Mouse (Mus musculus) stomach, embryonic 14.5 days (tissue): ENCODE results near the gene Zfp830. TPM values are rescaled to one million over a fixed set of nuclear protein-coding genes. Genes with fewer than 3 reads are reported as not detected.

Experiments
- ATAC-seq: fragments of 200-750 bp; cut with Nextera tagmentation; 2 replicates; pipeline ENCODE4 v1.8.0; 2017; ENCODE audit warnings: low read depth, moderate TSS enrichment; ENCODE audit not compliant: insufficient number of reproducible peaks, insufficient read depth, low FRiP score
- H3K27ac ChIP-seq: fragments of 300-500 bp; sonication (generic); 2 replicates; pipeline ENCODE4 v1.5.1; 2014; ENCODE audit warnings: mild to moderate bottlenecking, low read length, moderate library complexity, mixed read lengths
- H3K27me3 ChIP-seq: fragments of 300-500 bp; sonication (generic); 2 replicates; pipeline ENCODE4 v1.6.1; 2014; ENCODE audit warnings: low read length, control low read depth, mixed read lengths; ENCODE audit not compliant: control insufficient read depth, insufficient read depth
- H3K36me3 ChIP-seq: fragments of 300-500 bp; sonication (generic); 2 replicates; pipeline ENCODE4 v1.6.1; 2014; ENCODE audit warnings: mild to moderate bottlenecking, control low read depth, low read length, moderate library complexity, mixed read lengths; ENCODE audit not compliant: control insufficient read depth, insufficient read depth
- H3K4me1 ChIP-seq: fragments of 300-500 bp; sonication (generic); 2 replicates; pipeline ENCODE4 v1.6.1; 2014; ENCODE audit warnings: low read length, control low read depth, mixed read lengths; ENCODE audit not compliant: control insufficient read depth, insufficient read depth
- H3K4me2 ChIP-seq: fragments of 300-500 bp; sonication (generic); replicated peaks from 2 replicates; pipeline ENCODE4 v1.6.1; 2014; ENCODE audit warnings: low read depth, low read length, control low read depth
- H3K4me3 ChIP-seq: fragments of 300-500 bp; sonication (generic); 2 replicates; pipeline ENCODE4 v1.5.1; 2014; ENCODE audit warnings: low read depth, low read length, control low read depth
- H3K9ac ChIP-seq: fragments of 300-500 bp; sonication (generic); replicated peaks from 2 replicates; pipeline ENCODE4 v1.6.1; 2014; ENCODE audit warnings: low read depth, mild to moderate bottlenecking, control low read depth, low read length, moderate library complexity, mixed read lengths
- H3K9me3 ChIP-seq: fragments of 300-500 bp; sonication (generic); 2 replicates; pipeline ENCODE4 v1.6.1; 2016; ENCODE audit warnings: low read depth, low read length, control low read depth; ENCODE audit not compliant: control insufficient read depth
- WGBS: fragments of 180-500 bp; shearing (Covaris S2); extraction: QIAGEN DNeasy Blood & Tissue Kit; methylation state at CpG from one replicate; pipeline ENCODE4 v1.1.7; 2014; 5-methylcytosine and 5-hydroxymethylcytosine counted together
- polyA plus RNA-seq: library from polyadenylated mRNA; unstranded; fragments of >200 nt; fragmentation: Nextera tagmentation; extraction: Ambion mirVana; gene quantifications from 2 replicates; pipeline ENCODE4 v1.2.1, GENCODE M21; 2014

Zfp830 gene
- polyA plus RNA-seq, 1 experiment from 2014 or later = 34.2 TPM

DNA sequence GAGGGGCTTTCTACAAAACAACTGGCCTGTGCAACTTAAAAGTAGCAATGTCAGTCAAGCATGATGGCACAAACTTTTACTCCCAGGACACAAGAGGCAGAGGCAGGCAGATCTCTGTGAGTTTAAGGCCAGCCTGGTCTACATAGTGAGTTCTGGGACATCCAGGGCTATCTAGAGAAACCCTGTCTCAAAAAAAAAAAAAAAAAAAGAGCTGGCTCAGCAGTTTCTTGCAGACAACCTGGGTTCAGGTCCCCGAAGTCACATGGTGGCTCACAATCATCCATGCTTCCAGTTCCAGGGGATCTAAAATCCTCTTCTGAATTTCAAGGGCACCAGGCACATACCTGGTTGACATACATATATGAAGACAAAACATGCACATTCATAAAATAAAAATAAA is 8.2 kb upstream of the Zfp830 start:
- Histone ChIP-seq H3K4me3 (no peak overlapping the region), H3K27ac (no peak overlapping the region), H3K27me3 (no peaks in the 10 kb centered on the region), H3K4me2 (no peak overlapping the region), H3K9me3 (no peaks in the 10 kb centered on the region), H3K9ac (no peak overlapping the region), H3K4me1 (no peaks in the 10 kb centered on the region), H3K36me3 (no peaks in the 10 kb centered on the region)
- 83% methylated on average over 1 of the region's 1 CpGs for WGBS
- ATAC-seq = no peak

DNA sequence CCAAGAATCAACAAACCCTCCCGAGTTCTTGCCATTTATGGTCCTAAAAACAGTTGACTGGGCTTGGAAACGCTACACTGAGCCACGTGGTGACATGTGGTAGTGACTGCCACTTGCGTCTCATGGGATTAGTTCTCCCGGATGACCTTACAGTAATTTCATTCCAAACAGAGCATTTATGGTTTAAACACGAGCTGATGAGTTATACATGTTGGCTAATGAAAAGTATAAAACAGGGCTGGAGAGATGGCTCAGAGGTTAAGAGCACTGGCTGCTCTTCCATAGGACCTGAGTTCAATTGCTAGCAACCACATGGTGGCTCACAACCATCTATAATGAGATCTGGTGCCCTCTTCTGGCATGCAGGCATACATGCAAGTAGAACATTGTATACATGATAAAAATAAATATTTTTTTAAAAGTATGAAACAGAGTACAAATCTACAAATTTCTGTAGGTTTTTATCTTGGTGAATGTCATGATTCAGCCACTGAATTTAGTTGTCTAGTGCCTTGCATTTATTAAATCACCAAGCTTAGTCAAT is 1.8 kb upstream of the Zfp830 start:
- H3K9me3 ChIP-seq = no peaks in the 10 kb centered on the region
- no peak overlapping the region for H3K9ac ChIP-seq
- no peak overlapping the region for H3K4me3 ChIP-seq
- no peaks in the 10 kb centered on the region for H3K36me3 ChIP-seq
- no peaks in the 10 kb centered on the region for H3K27me3 ChIP-seq
- WGBS = 82% methylated on average over 6 of the region's 6 CpGs
- no peak overlapping the region for H3K27ac ChIP-seq
- no peak overlapping the region for H3K4me2 ChIP-seq
- no peak for ATAC-seq
- H3K4me1 ChIP-seq = peaks cover 18% of the 10 kb centered on the region

GRCm38 (mm10) chr11:82763261-82763660 is 884 bp upstream of the Zfp830 start:
- H3K36me3 ChIP-seq = no peaks in the 10 kb centered on the region
- H3K27ac ChIP-seq = peak overlapping the region; percentile 92; the same call in 1 of the 2 replicates
- WGBS = 11% methylated on average over 4 of the region's 4 CpGs
- peak overlapping the region; percentile 99 for H3K4me3 ChIP-seq
- H3K27me3 ChIP-seq = no peaks in the 10 kb centered on the region
- peak overlapping the region; percentile 96 for H3K4me2 ChIP-seq
- peak overlapping the region; percentile 80; the same call in 1 of the 2 replicates for H3K9ac ChIP-seq
- no peak for ATAC-seq
- no peaks in the 10 kb centered on the region for H3K9me3 ChIP-seq
- peaks cover 18% of the 10 kb centered on the region for H3K4me1 ChIP-seq

DNA sequence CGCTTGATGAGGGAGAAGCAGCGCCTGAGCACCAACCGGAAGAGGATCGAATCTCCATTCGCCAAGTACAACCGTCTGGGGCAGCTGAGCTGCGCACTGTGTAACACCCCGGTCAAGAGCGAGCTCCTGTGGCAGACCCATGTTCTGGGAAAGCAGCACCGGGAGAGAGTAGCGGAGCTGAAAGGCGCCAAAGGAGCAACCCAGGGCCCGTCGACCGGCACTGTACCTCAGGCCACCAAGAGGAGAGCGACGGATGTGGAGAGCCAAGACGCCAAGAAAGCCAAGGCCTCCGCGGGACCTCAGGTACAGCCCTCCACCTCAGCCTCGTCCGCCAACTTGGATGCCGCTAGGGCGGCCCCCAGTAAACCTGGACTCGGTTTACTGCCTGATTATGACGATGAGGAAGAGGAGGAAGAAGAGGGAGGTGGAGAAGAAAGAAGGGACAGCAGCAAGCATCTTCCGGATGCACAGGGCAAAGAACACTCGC is 336 bp downstream of the Zfp830 start:
- peak overlapping the region; percentile 99 for H3K4me3 ChIP-seq
- WGBS = under 1% methylated on average over 28 of the region's 28 CpGs
- ATAC-seq = peak; percentile 54; the same call in 1 of the 2 replicates
- no peaks in the 10 kb centered on the region; the same call in 1 of the 2 replicates for H3K36me3 ChIP-seq
- H3K9ac ChIP-seq = peak overlapping the region; percentile 80
- peak overlapping the region; percentile 92; the same call in 1 of the 2 replicates for H3K27ac ChIP-seq
- peaks cover 18% of the 10 kb centered on the region for H3K4me1 ChIP-seq
- peak overlapping the region; percentile 96 for H3K4me2 ChIP-seq
- H3K27me3 ChIP-seq = no peaks in the 10 kb centered on the region
- no peaks in the 10 kb centered on the region for H3K9me3 ChIP-seq

- Histone ChIP-seq H3K4me2 (peak overlapping the region; percentile 85), H3K9me3 (no peaks in the 10 kb centered on the region), H3K4me3 (peak overlapping the region; percentile 95), H3K9ac (peak overlapping the region; percentile 92), H3K27me3 (no peaks in the 10 kb centered on the region), H3K27ac (peak overlapping the region; percentile 21; the same call in 1 of the 2 replicates), H3K36me3 (peaks cover 13% of the 10 kb centered on the region), H3K4me1 (peaks cover 13% of the 10 kb centered on the region)
- 40% methylated on average over 5 of the region's 5 CpGs for WGBS
- ATAC-seq = no peak
Observed at GRCm38 (mm10) chr11:82780134-82780533, 16.0 kb downstream of the Zfp830 start.

DNA sequence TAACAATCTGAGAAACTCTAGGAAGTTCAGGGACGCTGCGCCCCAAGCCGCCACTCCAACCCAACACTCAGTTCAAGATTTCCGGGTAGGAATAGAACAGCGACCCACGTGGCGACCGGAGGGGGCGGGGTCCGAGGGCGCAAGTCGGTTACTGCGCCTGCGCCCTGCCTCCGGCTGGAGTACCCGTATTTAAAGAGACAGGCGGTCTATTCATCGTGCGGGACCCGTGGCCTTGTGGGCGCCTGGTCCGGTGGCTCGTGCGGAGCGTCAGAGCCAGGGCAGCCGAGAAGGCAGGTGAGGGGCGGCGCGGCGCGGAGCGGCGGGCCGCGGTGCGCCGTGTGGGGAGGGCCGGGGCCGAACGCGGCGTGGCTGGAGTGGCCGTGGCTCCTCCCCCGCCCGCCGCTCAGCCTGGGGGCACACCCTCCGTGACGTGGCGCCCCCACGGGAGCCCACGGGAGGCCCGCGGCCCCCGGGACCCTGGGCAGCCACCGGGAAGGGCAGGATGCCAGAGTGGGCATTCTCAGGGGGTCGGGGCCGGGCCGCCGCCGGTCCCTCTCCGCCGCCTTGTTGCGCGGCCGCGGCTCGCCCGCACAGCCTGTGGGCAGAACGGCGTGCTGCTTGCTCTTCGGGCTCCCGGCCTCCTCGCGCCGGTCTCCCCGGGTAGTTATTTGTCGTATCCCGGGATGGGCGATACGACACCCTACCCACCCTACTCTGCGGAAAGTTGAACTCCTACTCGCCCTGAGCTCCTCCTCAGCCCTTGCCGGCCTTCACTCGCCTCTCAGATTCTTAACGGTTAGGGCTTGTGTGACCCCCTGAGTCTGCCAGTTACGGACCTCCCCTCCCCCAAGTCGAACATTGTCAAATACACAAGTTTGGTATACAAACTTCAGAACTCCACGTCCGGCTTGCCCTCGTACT is 17.1 kb downstream of the Zfp830 start, which contains the start of gene Lig3:
Gene Lig3, plus strand, starts transcription at position 126 of the 921 bp plus-strand sequence.
- Histone ChIP-seq H3K27me3 (no peaks in the 10 kb centered on the region), H3K36me3 (peaks cover 22% of the 10 kb centered on the region), H3K4me1 (peaks cover 13% of the 10 kb centered on the region), H3K9ac (peak within 1 kb of the TSS; percentile 92), H3K9me3 (no peaks in the 10 kb centered on the region), H3K4me3 (peak within 1 kb of the TSS; percentile 95), H3K4me2 (peak within 1 kb of the TSS; percentile 85), H3K27ac (peak within 1 kb of the TSS; percentile 94)
- under 1% methylated on average over 83 of the region's 90 CpGs for WGBS
- peak; percentile 93 for ATAC-seq

GRCm38 (mm10) chr11:82782197-82782596 is 18.1 kb downstream of the Zfp830 start:
- Histone ChIP-seq H3K4me2 (peak overlapping the region; percentile 50), H3K4me1 (peaks cover 13% of the 10 kb centered on the region), H3K27ac (no peak overlapping the region; the same call in 1 of the 2 replicates), H3K4me3 (peak overlapping the region; percentile 95), H3K27me3 (no peaks in the 10 kb centered on the region), H3K9ac (peak overlapping the region; percentile 92), H3K36me3 (peaks cover 29% of the 10 kb centered on the region), H3K9me3 (no peaks in the 10 kb centered on the region)
- no peak for ATAC-seq
- WGBS = 44% methylated on average over 6 of the region's 6 CpGs

DNA sequence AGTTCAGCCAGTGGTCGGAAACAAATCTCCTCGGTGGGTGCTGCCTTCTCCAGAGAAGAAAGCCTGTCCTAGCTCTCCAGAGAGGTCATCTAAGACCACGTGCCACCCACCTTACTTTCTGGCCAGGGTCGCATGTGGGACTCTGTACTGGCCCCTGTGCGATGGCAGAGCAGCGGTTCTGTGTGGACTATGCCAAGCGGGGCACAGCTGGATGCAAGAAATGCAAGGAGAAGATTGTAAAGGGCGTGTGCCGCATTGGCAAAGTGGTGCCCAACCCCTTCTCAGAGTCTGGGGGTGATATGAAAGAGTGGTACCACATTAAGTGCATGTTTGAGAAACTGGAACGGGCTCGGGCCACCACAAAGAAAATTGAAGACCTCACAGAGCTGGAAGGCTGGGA is 19.3 kb downstream of the Zfp830 start:
- 87% methylated on average over 11 of the region's 11 CpGs for WGBS
- Histone ChIP-seq H3K9ac (no peak overlapping the region), H3K4me3 (no peak overlapping the region), H3K27ac (no peak overlapping the region), H3K4me2 (no peak overlapping the region), H3K27me3 (no peaks in the 10 kb centered on the region), H3K4me1 (peaks cover 13% of the 10 kb centered on the region), H3K36me3 (peaks cover 39% of the 10 kb centered on the region), H3K9me3 (no peaks in the 10 kb centered on the region)
- ATAC-seq = no peak
